Mouse (Mus musculus): ENCODE measurements around the gene Cx3cr1. TPM values are rescaled to one million over a fixed set of nuclear protein-coding genes. Genes with fewer than 3 reads are reported as not detected.

The Cx3cr1 gene
- polyA plus RNA-seq, 1 experiment, result 9.1 TPM

GRCm38 (mm10) chr9:119998776-119999175 lies 70.9 kb downstream of the Cx3cr1 start:
- DNase-seq (ENCODE audit: low read depth), result no peak

- no peak for DNase-seq (ENCODE audit: low read depth)
Measured at GRCm38 (mm10) chr9:119996080-119996479, 73.6 kb downstream of the Cx3cr1 start.

- no peak for DNase-seq (ENCODE audit: low read depth)
Measured at GRCm38 (mm10) chr9:119994207-119994606, 75.5 kb downstream of the Cx3cr1 start.

GRCm38 (mm10) chr9:119993092-119993844 lies 76.4 kb downstream of the Cx3cr1 start:
- DNase-seq (ENCODE audit: low read depth), result no peak

GRCm38 (mm10) chr9:119991310-119991709 lies 78.4 kb downstream of the Cx3cr1 start:
- no peak for DNase-seq (ENCODE audit: low read depth)

GRCm38 (mm10) chr9:119988304-119988703 lies 81.4 kb downstream of the Cx3cr1 start:
- no peak for DNase-seq (ENCODE audit: low read depth)

GRCm38 (mm10) chr9:119985881-119986574 lies 83.7 kb downstream of the Cx3cr1 start:
- DNase-seq (ENCODE audit: low read depth), result no peak

- no peak for DNase-seq (ENCODE audit: low read depth)
Measured at GRCm38 (mm10) chr9:119984536-119985011, 85.1 kb downstream of the Cx3cr1 start, which contains the start of gene Csrnp1. TSS of gene Csrnp1 (minus strand) at chr9:119984658.

GRCm38 (mm10) chr9:119983585-119984535 lies 85.8 kb downstream of the Cx3cr1 start:
- DNase-seq (ENCODE audit: low read depth), result no peak

GRCm38 (mm10) chr9:119982956-119983551 lies 86.6 kb downstream of the Cx3cr1 start:
- DNase-seq (ENCODE audit: low read depth), result no peak

- DNase-seq (ENCODE audit: low read depth), result peak; percentile 63
Measured at GRCm38 (mm10) chr9:119982241-119982811, 87.4 kb downstream of the Cx3cr1 start.

- DNase-seq (ENCODE audit: low read depth), result no peak
Measured at GRCm38 (mm10) chr9:119981183-119982179, 88.2 kb downstream of the Cx3cr1 start.

- DNase-seq (ENCODE audit: low read depth), result no peak
Measured at GRCm38 (mm10) chr9:119980770-119981182, 88.9 kb downstream of the Cx3cr1 start.

GRCm38 (mm10) chr9:119979749-119980148 lies 89.9 kb downstream of the Cx3cr1 start:
- no peak for DNase-seq (ENCODE audit: low read depth)

GRCm38 (mm10) chr9:119978811-119979441 lies 90.8 kb downstream of the Cx3cr1 start:
- DNase-seq (ENCODE audit: low read depth), result no peak

- DNase-seq (ENCODE audit: low read depth), result no peak
Measured at GRCm38 (mm10) chr9:119978151-119978810, 91.4 kb downstream of the Cx3cr1 start.

GRCm38 (mm10) chr9:119977557-119978060 lies 92.1 kb downstream of the Cx3cr1 start:
- no peak for DNase-seq (ENCODE audit: low read depth)

All from gonadal fat pad, adult 2 months (tissue).